Mouse (Mus musculus) limb, embryonic 15.5 days (tissue): ENCODE data around the gene Pira2. TPM values are rescaled to one million over a fixed set of nuclear protein-coding genes. Genes with fewer than 3 reads are reported as not detected.
"Not testable (repeated sequence)": the region's sequence is repeated elsewhere in the genome, so short reads cannot be mapped to it uniquely, and the experiment has no call there.

ENCODE experiments used
- ATAC-seq: fragments of 200-750 bp; cut with Nextera tagmentation; 2 replicates; pipeline ENCODE4 v1.8.0; 2017; ENCODE audit warnings: low read depth, moderate TSS enrichment; ENCODE audit not compliant: insufficient number of reproducible peaks, low FRiP score, low TSS enrichment
- H3K27ac ChIP-seq: fragments of 300-500 bp; sonication (generic); 2 replicates; pipeline ENCODE4 v1.5.1; 2015; ENCODE audit warnings: moderate library complexity, mild to moderate bottlenecking, inconsistent platforms
- H3K27me3 ChIP-seq: fragments of 300-500 bp; sonication (generic); 2 replicates; pipeline ENCODE4 v1.6.1; 2015; ENCODE audit warnings: inconsistent platforms
- H3K36me3 ChIP-seq: fragments of 300-500 bp; sonication (generic); 2 replicates; pipeline ENCODE4 v1.6.1; 2015; ENCODE audit warnings: inconsistent platforms
- H3K4me1 ChIP-seq: fragments of 300-500 bp; sonication (generic); 2 replicates; pipeline ENCODE4 v1.6.1; 2015; ENCODE audit warnings: inconsistent platforms
- H3K4me2 ChIP-seq: fragments of 300-500 bp; sonication (generic); 2 replicates; pipeline ENCODE4 v1.6.1; 2015; ENCODE audit warnings: mild to moderate bottlenecking, inconsistent platforms
- H3K4me3 ChIP-seq: fragments of 300-500 bp; sonication (generic); 2 replicates; pipeline ENCODE4 v1.5.1; 2015; ENCODE audit warnings: mild to moderate bottlenecking, inconsistent platforms
- H3K9ac ChIP-seq: fragments of 300-500 bp; sonication (generic); 2 replicates; pipeline ENCODE4 v1.6.1; 2015; ENCODE audit warnings: inconsistent platforms
- H3K9me3 ChIP-seq: fragments of 300-500 bp; sonication (generic); 2 replicates; pipeline ENCODE4 v1.6.1; 2016; ENCODE audit warnings: inconsistent platforms
- WGBS: fragments of 180-500 bp; shearing (Covaris S2); methylation state at CpG from one replicate; pipeline ENCODE4 v1.1.7; 2015; 5-methylcytosine and 5-hydroxymethylcytosine counted together
- polyA plus RNA-seq: library from polyadenylated mRNA; unstranded; fragments of >200 nt; fragmentation: Nextera tagmentation; extraction: Ambion mirVana; gene quantifications from 2 replicates; pipeline ENCODE4 v1.2.1, GENCODE M21; 2015

Gene Pira2
- 0.47 and 0.77 TPM in 2 replicates for polyA plus RNA-seq

DNA sequence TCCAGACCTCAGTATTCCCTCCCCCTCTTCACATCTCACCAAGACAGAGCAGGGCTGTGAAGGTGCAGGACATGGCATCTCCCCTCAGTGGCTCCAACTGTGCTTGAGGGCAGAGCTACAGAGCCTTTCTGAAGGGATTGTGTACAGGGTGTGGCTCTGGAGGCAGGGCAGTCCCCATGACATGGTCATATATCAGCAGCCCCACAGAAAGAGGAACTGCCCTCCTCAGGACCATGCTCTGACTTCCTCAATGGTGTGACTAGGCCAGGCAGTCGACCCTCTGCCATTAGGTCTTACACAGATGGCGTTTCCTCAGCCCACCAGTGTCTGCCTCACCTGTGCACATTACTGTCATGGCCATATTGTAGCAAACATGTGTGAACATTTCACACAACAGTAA, at the start of gene Pira2:
Pira2 (minus strand) TSS at position 101 of the 400 bp plus-strand sequence.
- not testable (repeated sequence) for H3K4me1 ChIP-seq, H3K27ac ChIP-seq, H3K4me2 ChIP-seq, H3K27me3 ChIP-seq, ATAC-seq, H3K9me3 ChIP-seq, H3K4me3 ChIP-seq, H3K9ac ChIP-seq, H3K36me3 ChIP-seq
- no CpG with 5 or more reads among the region's 2 CpGs for WGBS

DNA sequence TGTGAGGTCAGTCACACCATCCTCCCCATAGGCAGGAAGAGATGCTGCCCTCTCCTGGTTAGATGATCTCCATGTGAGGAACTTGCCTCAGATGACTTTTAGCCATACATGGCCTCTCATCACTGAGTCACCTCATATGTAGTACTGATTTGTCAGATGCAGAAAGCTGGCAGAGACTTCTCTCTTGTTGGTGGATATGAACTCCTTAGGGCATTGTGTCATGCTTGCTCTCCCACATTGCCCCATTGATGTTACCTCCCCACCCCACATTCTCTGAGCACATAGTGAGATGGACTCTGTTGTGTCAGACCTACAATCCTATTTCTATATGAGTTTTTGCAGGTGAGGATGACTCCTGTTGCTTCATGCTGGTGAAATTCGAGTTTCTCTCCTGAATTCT, 30.2 kb upstream of the Pira2 start:
- not testable (repeated sequence) for ATAC-seq, H3K4me1 ChIP-seq, H3K27ac ChIP-seq, H3K4me3 ChIP-seq, H3K4me2 ChIP-seq, H3K27me3 ChIP-seq, H3K36me3 ChIP-seq, H3K9ac ChIP-seq, H3K9me3 ChIP-seq
- WGBS: no CpG with 5 or more reads among the region's 1 CpGs

DNA sequence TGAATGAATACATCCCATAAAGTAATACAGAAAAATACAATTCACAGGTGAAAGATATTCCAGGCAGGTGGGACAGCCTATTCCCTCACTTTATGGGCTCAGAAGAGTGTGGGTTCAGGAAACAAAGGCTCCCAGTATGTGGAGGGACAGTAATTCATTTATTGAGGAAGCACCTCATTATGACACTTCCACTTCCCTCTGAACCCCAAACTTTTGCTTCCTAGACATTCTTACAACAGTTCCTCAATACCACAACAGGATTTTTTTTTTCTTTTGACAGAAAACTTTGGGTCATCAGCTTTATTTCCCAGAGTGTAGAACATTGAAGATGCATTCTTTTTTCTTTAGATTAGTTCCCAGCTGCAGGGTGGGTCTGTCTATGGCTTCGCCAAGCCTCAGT, 7.0 kb downstream of the Pira2 start:
- not testable (repeated sequence) for H3K9me3 ChIP-seq, H3K27me3 ChIP-seq, H3K9ac ChIP-seq, H3K36me3 ChIP-seq, H3K4me2 ChIP-seq, H3K4me1 ChIP-seq, H3K4me3 ChIP-seq, H3K27ac ChIP-seq, ATAC-seq
- no CpG with 5 or more reads among the region's 1 CpGs for WGBS

DNA sequence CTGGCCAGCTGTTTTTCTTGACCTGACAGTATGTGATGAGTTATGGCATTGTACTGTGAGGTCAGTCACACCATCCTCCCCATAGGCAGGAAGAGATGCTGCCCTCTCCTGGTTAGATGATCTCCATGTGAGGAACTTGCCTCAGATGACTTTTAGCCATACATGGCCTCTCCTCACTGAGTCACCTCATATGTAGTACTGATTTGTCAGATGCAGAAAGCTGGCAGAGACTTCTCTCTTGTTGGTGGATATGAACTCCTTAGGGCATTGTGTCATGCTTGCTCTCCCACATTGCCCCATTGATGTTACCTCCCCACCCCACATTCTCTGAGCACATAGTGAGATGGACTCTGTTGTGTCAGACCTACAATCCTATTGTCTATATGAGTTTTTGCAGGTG, 14.2 kb downstream of the Pira2 start:
- not testable (repeated sequence) for H3K9ac ChIP-seq, H3K27me3 ChIP-seq, H3K4me1 ChIP-seq, H3K36me3 ChIP-seq, H3K4me3 ChIP-seq, H3K4me2 ChIP-seq, H3K27ac ChIP-seq, H3K9me3 ChIP-seq, ATAC-seq

DNA sequence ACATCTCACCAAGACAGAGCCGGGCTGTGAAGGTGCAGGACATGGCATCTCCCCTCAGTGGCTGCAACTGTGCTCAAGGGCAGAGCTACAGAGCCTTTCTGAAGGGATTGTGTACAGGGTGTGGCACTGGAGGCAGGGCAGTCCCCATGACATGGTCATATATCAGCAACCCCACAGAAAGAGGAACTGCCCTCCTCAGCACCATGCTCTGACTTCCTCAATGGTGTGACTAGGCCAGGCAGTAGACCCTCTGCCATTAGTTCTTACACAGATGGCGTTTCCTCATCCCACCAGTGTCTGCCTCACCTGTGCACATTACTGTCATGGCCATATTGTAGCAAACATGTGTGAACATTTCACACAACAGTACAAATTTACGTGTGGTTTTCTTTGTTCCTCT, 19.3 kb downstream of the Pira2 start, which contains the start of gene Gm15448:
Gm15448 (minus strand) TSS at position 89 of the 400 bp plus-strand sequence.
- H3K4me2 ChIP-seq, ATAC-seq, H3K27ac ChIP-seq, H3K4me1 ChIP-seq, H3K27me3 ChIP-seq, H3K4me3 ChIP-seq, H3K36me3 ChIP-seq, H3K9me3 ChIP-seq, H3K9ac ChIP-seq: not testable (repeated sequence)
- WGBS: 28% methylated on average over 1 of the region's 3 CpGs

DNA sequence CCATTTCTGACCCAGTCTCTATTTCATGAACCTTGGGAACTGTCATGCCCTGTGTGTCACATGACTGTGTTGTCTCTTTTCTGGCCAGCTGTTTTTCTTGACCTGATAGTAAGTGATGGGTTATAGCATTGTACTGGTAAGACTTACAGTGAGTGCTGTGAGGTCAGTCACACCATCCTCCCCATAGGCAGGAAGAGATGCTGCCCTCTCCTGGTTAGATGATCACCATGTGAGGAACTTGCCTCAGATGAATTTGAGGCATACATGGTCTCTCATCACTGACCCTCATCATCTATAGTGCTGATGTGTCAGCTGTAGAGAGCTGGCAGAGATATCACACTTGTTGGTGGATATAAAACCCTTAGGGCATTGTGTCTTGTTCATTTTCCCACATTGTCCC, 32.9 kb downstream of the Pira2 start:
- not testable (repeated sequence) for H3K36me3 ChIP-seq, ATAC-seq, H3K4me1 ChIP-seq, H3K27me3 ChIP-seq, H3K4me2 ChIP-seq, H3K4me3 ChIP-seq, H3K9ac ChIP-seq, H3K9me3 ChIP-seq, H3K27ac ChIP-seq

DNA sequence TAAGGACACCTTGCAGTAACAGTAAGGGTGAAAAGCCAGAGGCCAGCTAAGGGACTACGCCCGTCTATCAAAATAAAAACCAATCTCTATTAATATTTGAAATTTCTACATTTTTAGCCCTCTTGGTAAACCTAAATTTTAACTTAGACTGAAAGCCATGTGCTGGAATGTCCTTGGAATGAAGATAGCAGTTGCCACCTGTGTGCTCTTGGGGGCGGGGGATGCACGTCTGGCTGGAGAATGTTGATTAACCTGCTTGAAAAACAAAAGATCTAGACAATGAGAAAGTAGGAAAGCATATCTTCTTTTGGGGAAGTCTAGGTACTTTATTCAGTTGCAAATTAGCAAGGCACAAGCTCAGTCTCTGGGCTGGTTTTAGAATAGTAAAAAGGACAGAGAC, 41.9 kb downstream of the Pira2 start:
- 84% methylated on average over 4 of the region's 4 CpGs for WGBS
- not testable (repeated sequence) for H3K4me1 ChIP-seq, H3K9ac ChIP-seq, H3K27me3 ChIP-seq, H3K9me3 ChIP-seq, ATAC-seq, H3K36me3 ChIP-seq, H3K27ac ChIP-seq, H3K4me2 ChIP-seq, H3K4me3 ChIP-seq

DNA sequence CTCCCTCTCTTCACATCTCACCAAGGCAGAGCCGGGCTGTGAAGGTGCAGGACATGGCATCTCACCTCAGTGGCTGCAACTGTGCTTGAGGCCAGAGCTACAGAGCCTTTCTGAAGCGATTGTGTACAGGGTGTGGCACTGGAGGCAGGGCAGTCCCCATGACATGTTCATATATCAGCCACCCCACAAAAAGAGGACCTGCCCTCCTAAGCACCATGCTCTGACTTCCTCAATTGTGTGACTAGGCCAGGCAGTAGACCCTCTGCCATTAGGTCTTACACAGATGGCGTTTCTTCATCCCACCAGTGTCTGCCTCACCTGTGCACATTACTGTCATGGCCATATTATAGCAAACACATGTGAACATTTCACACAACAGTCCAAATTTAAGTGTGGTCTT, 44.9 kb downstream of the Pira2 start:
- not testable (repeated sequence) for ATAC-seq, H3K36me3 ChIP-seq, H3K4me1 ChIP-seq, H3K9ac ChIP-seq, H3K9me3 ChIP-seq, H3K4me3 ChIP-seq, H3K27ac ChIP-seq, H3K4me2 ChIP-seq, H3K27me3 ChIP-seq
- whole genome bisulfite sequencing: 72% methylated on average over 3 of the region's 3 CpGs

DNA sequence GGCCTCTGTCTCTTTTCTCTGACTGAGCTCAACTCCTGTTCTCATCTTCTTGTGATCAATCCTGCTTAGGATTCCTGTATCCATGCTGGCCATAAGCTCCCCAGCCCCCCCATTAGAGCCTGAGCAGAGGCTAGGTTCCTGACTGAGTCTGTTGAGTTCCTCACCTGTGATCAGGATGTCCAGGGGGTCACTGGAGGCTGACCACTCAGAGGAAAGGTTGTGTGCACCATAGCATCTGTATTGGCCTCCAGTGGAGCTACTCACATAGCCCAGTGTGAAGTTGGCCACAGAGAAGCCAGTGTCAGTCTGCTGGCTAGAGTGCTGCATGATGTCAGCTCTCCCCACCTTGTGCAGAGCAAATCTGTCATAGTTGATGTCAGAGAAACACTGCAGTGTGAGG, 48.6 kb downstream of the Pira2 start:
- not testable (repeated sequence) for H3K9me3 ChIP-seq, H3K4me1 ChIP-seq, H3K4me3 ChIP-seq, H3K27me3 ChIP-seq, H3K27ac ChIP-seq, H3K9ac ChIP-seq, ATAC-seq, H3K36me3 ChIP-seq, H3K4me2 ChIP-seq

Other genes starting within 250 kb of the Pira2 start
- 0.29 and 0.87 TPM in 2 replicates for gene Oscar, start 228.9 kb downstream of the Pira2 start, polyA plus RNA-seq
- gene Ndufa3, start 227.7 kb downstream of the Pira2 start, polyA plus RNA-seq: 425 and 461 TPM in 2 replicates
- 23.2 and 24.6 TPM in 2 replicates for gene Tfpt, start 215.1 kb downstream of the Pira2 start, polyA plus RNA-seq
- gene Prpf31, start 215.1 kb downstream of the Pira2 start, polyA plus RNA-seq: 88.3 and 94.0 TPM in 2 replicates
- gene Cnot3, start 199.8 kb downstream of the Pira2 start, polyA plus RNA-seq: 48.3 and 53.3 TPM in 2 replicates
- 20.3 and 21.8 TPM in 2 replicates for gene Leng1, start 179.2 kb downstream of the Pira2 start, polyA plus RNA-seq
- gene Tmc4, start 167.5 kb downstream of the Pira2 start, polyA plus RNA-seq: 5.0 and 7.0 TPM in 2 replicates
- 251 and 270 TPM in 2 replicates for gene Tsen34, start 152.2 kb downstream of the Pira2 start, polyA plus RNA-seq
- gene Mboat7, start 151.5 kb downstream of the Pira2 start, polyA plus RNA-seq: 59.7 and 63.6 TPM in 2 replicates
- gene Rps9, start 141.1 kb downstream of the Pira2 start, polyA plus RNA-seq: 1,336 and 1,506 TPM in 2 replicates
- 0.96 and 2.4 TPM in 2 replicates for gene Pirb, start 124.7 kb downstream of the Pira2 start, polyA plus RNA-seq
- not detected in 2 replicates for gene Gm15448, start 19.4 kb downstream of the Pira2 start, polyA plus RNA-seq
- gene Gm14548, start 53.1 kb upstream of the Pira2 start, polyA plus RNA-seq: 0.09 and 0.45 TPM in 2 replicates
- gene Lilra6, start 70.5 kb upstream of the Pira2 start, polyA plus RNA-seq: 0.26 and 0.37 TPM in 2 replicates
- 0.79 and 1.0 TPM in 2 replicates for gene Lair1, start 218.2 kb upstream of the Pira2 start, polyA plus RNA-seq